Mouse (Mus musculus) E14TG2a.4 (cell line): ENCODE data around the gene Gas7.

ENCODE experiments used
- H3K27me3 ChIP-seq: 2 replicates; pipeline ENCODE4 v1.6.1; 2014; ENCODE audit warnings: low read length, control low read depth; ENCODE audit not compliant: insufficient read depth
- H3K36me3 ChIP-seq: 2 replicates; pipeline ENCODE4 v1.6.1; 2014; ENCODE audit warnings: low read length, control low read depth; ENCODE audit not compliant: insufficient read depth
- H3K4me1 ChIP-seq: replicated peaks from 2 replicates; pipeline ENCODE4 v1.6.1; 2014; ENCODE audit warnings: low read depth, low read length, control low read depth
- H3K4me3 ChIP-seq: replicated peaks from 2 replicates; pipeline ENCODE4 v1.5.1; 2014; ENCODE audit warnings: mild to moderate bottlenecking, low read length
- H3K9me3 ChIP-seq: 2 replicates; pipeline ENCODE4 v1.6.1; 2014; ENCODE audit warnings: low read length, control low read depth
- CTCF ChIP-seq: conservative IDR thresholded peaks from 2 replicates; pipeline ENCODE4 v1.5.1; 2014; ENCODE audit warnings: low read length
- NANOG ChIP-seq: IDR thresholded peaks from 2 replicates; pipeline ENCODE4 v1.6.1; 2014; ENCODE audit warnings: borderline replicate concordance, low read length, mixed read lengths
- POU5F1 ChIP-seq: IDR thresholded peaks from 2 replicates; pipeline ENCODE4 v1.6.1; 2014; ENCODE audit warnings: low read length, borderline replicate concordance

Gene Gas7

DNA sequence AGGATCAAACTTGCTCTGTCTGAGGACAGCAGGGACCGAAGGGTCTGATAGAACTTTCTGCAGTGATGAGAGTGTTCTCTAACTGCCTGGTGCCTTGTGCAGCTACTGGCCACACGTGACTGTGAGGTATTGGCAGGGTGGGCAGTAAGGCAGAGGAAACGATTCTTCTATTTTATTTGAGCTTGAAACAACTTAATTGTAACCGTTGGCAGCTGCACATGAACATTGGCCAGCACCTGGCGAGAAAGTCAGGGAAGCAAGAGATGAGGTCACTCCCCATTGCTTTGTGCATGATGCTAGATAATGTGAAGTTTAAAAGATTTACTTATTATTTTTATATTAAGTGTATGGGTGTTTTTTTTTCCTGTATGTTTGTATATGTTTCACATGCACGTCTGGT lies 77.9 kb downstream of the Gas7 start:
- Histone ChIP-seq H3K27me3 (no peaks in the 10 kb centered on the region), H3K4me1 (peaks cover 6% of the 10 kb centered on the region), H3K9me3 (peaks cover 15% of the 10 kb centered on the region; the same call in 1 of the 2 replicates), H3K4me3 (no peak overlapping the region), H3K36me3 (no peaks in the 10 kb centered on the region)
- TF ChIP-seq POU5F1 (no peak), NANOG (no peak), CTCF (no peak)

GRCm38 (mm10) chr11:67535703-67536102 lies 80.5 kb downstream of the Gas7 start:
- TF ChIP-seq POU5F1 (no peak), CTCF (no peak), NANOG (no peak)
- H3K36me3 ChIP-seq = no peaks in the 10 kb centered on the region
- H3K9me3 ChIP-seq = peaks cover 15% of the 10 kb centered on the region
- peaks cover 6% of the 10 kb centered on the region for H3K4me1 ChIP-seq
- H3K4me3 ChIP-seq = no peak overlapping the region
- no peaks in the 10 kb centered on the region; the same call in 1 of the 2 replicates for H3K27me3 ChIP-seq

DNA sequence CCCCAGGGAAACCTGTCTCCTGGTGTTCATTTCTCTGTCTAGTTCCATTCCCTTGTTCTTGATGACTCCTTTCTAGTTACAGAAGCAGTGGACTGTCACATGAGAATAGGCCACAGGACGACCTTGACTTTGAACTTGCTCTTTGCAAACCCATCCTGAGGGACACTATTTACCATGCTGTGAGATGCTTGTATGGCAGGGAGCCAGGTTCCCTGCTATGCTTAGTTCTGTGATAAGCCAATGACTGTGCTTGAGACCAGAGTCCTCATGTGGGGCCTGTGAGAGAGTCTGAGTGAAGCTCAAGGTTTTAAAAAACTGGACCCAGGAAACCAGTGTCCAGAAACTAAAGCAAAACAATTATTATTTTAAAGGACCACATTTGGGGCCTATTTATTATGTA lies 81.2 kb downstream of the Gas7 start:
- Histone ChIP-seq H3K4me3 (no peak overlapping the region), H3K36me3 (no peaks in the 10 kb centered on the region), H3K4me1 (peaks cover 6% of the 10 kb centered on the region), H3K27me3 (no peaks in the 10 kb centered on the region; the same call in 1 of the 2 replicates), H3K9me3 (peaks cover 15% of the 10 kb centered on the region)
- TF ChIP-seq POU5F1 (no peak), CTCF (no peak), NANOG (no peak)

GRCm38 (mm10) chr11:67537353-67537752 lies 82.1 kb downstream of the Gas7 start:
- Histone ChIP-seq H3K4me1 (peaks cover 3% of the 10 kb centered on the region), H3K4me3 (no peak overlapping the region), H3K9me3 (peaks cover 15% of the 10 kb centered on the region), H3K27me3 (no peaks in the 10 kb centered on the region; the same call in 1 of the 2 replicates), H3K36me3 (no peaks in the 10 kb centered on the region)
- TF ChIP-seq CTCF (no peak), POU5F1 (no peak), NANOG (no peak)

DNA sequence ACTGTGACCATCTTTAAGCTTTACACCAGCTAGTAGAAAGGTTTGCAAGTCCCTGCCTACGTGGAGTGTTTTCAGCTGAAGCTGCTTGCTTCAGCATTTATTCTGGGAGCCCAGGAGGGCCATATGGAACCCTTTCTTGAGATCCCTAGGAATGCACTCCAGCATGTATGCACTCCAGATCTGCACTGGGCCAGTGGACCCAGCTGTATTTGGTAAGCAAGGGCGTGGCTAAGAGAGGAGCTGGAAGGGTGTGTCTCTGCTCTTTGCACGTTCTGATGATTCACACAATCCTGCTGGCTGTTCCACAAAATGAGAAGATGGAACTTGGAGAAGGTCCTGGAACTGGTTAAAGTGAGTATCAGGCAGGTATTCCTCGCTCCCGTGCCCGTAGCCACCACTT lies 83.3 kb downstream of the Gas7 start:
- no peaks in the 10 kb centered on the region for H3K4me1 ChIP-seq
- TF ChIP-seq NANOG (no peak), CTCF (no peak), POU5F1 (no peak)

DNA sequence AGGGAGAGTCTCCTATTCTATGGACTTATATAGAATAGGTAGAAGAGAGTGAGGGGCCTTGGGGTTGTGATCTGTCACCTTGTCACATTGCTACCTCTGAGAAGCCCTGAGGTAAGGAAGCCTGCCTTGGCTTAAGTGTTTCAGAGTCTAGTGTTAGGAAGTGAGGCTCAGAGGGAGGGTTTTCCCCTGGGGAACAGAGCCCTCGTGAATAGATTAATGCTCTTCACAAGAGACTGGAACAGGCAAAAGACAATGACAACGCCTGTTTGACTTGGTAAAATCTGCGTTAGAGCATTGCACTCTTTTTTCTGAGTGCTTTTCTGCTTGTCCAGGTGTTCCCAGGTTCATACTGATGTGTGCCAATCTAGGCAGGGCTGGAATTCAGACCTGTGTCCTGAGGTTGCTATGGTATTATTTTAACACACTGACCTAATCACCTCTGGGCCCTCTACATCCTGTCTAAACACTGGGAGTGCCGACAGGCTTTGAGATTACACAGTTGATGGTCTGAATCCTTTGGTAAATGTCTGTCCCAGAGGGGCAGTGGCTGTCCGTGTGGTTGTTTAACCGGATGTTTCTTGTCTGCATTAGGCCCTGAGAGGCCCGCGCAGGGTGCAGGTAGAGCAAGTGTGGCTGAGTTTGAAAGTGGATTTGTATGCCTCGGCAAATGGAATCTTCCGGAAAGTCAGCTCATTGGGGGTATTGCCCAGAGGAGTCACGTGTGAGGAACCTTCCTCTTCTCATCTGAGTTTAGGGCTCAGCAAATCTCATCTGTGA lies 89.6 kb downstream of the Gas7 start:
- TF ChIP-seq CTCF (no peak), NANOG (no peak), POU5F1 (no peak)
- H3K27me3 ChIP-seq = no peaks in the 10 kb centered on the region; the same call in 1 of the 2 replicates
- no peaks in the 10 kb centered on the region for H3K9me3 ChIP-seq
- no peaks in the 10 kb centered on the region for H3K36me3 ChIP-seq
- no peak overlapping the region for H3K4me3 ChIP-seq
- H3K4me1 ChIP-seq = no peaks in the 10 kb centered on the region; the same call in 1 of the 2 replicates

More for the DNA sequence above, 83.3 kb downstream of the Gas7 start:
- Histone ChIP-seq H3K27me3 (no peaks in the 10 kb centered on the region; the same call in 1 of the 2 replicates), H3K4me3 (no peak overlapping the region), H3K9me3 (peaks cover 15% of the 10 kb centered on the region), H3K36me3 (no peaks in the 10 kb centered on the region)

DNA sequence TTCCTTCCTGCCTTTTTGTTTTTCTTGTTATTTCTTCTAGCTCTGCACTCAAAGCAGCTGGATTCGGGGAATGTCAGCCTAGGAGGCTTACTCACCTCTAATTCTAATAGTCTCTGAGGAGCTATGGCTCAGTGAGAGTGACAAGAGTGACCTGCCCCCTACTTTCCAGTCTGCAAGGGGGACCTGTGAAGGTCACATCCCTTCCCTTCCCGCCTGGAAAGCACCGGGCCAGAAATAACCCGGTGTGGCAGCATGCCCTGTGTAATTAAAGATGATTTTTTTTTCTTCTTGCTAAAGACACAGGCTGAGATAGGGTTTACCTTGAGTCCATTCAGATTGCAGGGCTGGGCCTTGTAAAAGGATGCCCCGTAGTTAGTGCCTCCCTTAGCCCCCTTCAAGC lies 91.3 kb downstream of the Gas7 start:
- Histone ChIP-seq H3K9me3 (no peaks in the 10 kb centered on the region), H3K36me3 (no peaks in the 10 kb centered on the region), H3K4me1 (no peaks in the 10 kb centered on the region; the same call in 1 of the 2 replicates), H3K4me3 (no peak overlapping the region), H3K27me3 (no peaks in the 10 kb centered on the region)
- TF ChIP-seq NANOG (no peak), CTCF (no peak), POU5F1 (no peak)

DNA sequence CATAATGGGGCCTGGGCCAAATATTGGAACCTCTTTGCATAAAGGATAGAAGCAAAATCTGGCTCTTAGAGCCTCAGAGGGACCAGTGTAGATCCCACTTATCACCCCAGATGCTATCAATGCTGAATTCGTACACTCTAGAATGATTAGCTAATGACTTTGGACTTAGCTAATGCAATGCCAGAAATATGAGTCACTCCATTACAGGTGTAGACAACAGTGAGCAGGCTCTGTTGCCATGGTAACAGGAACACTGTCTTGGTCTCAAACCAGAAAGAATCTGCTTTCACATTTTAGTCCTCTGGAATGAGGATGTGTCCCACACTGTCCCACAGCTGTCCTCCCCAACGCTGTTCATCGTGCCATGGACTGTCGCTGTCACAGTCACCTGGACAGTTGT lies 94.1 kb downstream of the Gas7 start:
- H3K4me1 ChIP-seq = peaks cover 7% of the 10 kb centered on the region
- no peak overlapping the region for H3K4me3 ChIP-seq
- no peaks in the 10 kb centered on the region for H3K36me3 ChIP-seq
- no peaks in the 10 kb centered on the region for H3K9me3 ChIP-seq
- no peaks in the 10 kb centered on the region for H3K27me3 ChIP-seq
- TF ChIP-seq CTCF (no peak), NANOG (no peak), POU5F1 (no peak)
